Mouse (Mus musculus) lung, postnatal 0 days (tissue): ENCODE data around the gene Rnf213. TPM values are rescaled to one million over a fixed set of nuclear protein-coding genes. Genes with fewer than 3 reads are reported as not detected.
A peak's percentile ranks its signal among the peaks of the same experiment; 100 is the strongest.

Experiments
- ATAC-seq: fragments of 200-750 bp; cut with Nextera tagmentation; 2 replicates; pipeline ENCODE4 v1.8.0; 2017; ENCODE audit warnings: moderate library complexity
- DNase-seq: peaks from one replicate; pipeline ENCODE4 v3.0.0-alpha.2; 2016; ENCODE audit warnings: low spot score
- H3K27ac ChIP-seq: fragments of 300-500 bp; sonication (generic); 2 replicates; pipeline ENCODE4 v1.5.1; 2014; ENCODE audit warnings: antibody characterized with exemption, mild to moderate bottlenecking, low read length, mixed read lengths
- H3K27me3 ChIP-seq: fragments of 300-500 bp; sonication (generic); replicated peaks from 2 replicates; pipeline ENCODE4 v1.6.1; 2014; ENCODE audit warnings: low read length, mixed read lengths; ENCODE audit not compliant: insufficient read depth
- H3K36me3 ChIP-seq: fragments of 300-500 bp; sonication (generic); 2 replicates; pipeline ENCODE4 v1.6.1; 2014; ENCODE audit warnings: low read length, mixed read lengths; ENCODE audit not compliant: insufficient read depth
- H3K4me1 ChIP-seq: fragments of 300-500 bp; sonication (generic); 2 replicates; pipeline ENCODE4 v1.6.1; 2014; ENCODE audit warnings: antibody characterized with exemption, low read depth, low read length, mixed read lengths; ENCODE audit not compliant: insufficient read depth
- H3K4me2 ChIP-seq: fragments of 300-500 bp; sonication (generic); replicated peaks from 2 replicates; pipeline ENCODE4 v1.6.1; 2014; ENCODE audit warnings: low read depth, mild to moderate bottlenecking, low read length, moderate library complexity, mixed read lengths
- H3K4me3 ChIP-seq: fragments of 300-500 bp; sonication (generic); 2 replicates; pipeline ENCODE4 v1.5.1; 2014; ENCODE audit warnings: low read depth, low read length
- H3K9ac ChIP-seq: fragments of 300-500 bp; sonication (generic); replicated peaks from 2 replicates; pipeline ENCODE4 v1.6.1; 2014; ENCODE audit warnings: low read depth, mild to moderate bottlenecking
- H3K9me3 ChIP-seq: fragments of 300-500 bp; sonication (generic); 2 replicates; pipeline ENCODE4 v1.6.1; 2016; ENCODE audit warnings: low read length, mixed read lengths
- CTCF ChIP-seq: IDR thresholded peaks from 2 replicates; pipeline ENCODE4 v1.5.1; 2016; ENCODE audit warnings: antibody characterized with exemption, mild to moderate bottlenecking
- EP300 ChIP-seq: IDR thresholded peaks from 2 replicates; pipeline ENCODE4 v1.6.1; 2016; ENCODE audit warnings: antibody characterized with exemption, mild to moderate bottlenecking, control low read depth
- WGBS: fragments of 180-500 bp; shearing (Covaris S2); extraction: QIAGEN DNeasy Blood & Tissue Kit; methylation state at CpG from one replicate; pipeline ENCODE4 v1.1.7; 2014; 5-methylcytosine and 5-hydroxymethylcytosine counted together
- polyA plus RNA-seq: library from polyadenylated mRNA; unstranded; fragments of >200 nt; fragmentation: Nextera tagmentation; extraction: Ambion mirVana; gene quantifications from 2 replicates; pipeline ENCODE4 v1.2.1, GENCODE M21; 2015

Gene Rnf213
- polyA plus RNA-seq, 1 experiment from 2014 or later = 8.2 TPM

GRCm38 (mm10) chr11:119521920-119522710, 129.2 kb downstream of the Rnf213 start:
- H3K4me1 ChIP-seq = no peaks in the 10 kb centered on the region
- no peak overlapping the region for H3K9ac ChIP-seq
- no peaks in the 10 kb centered on the region for H3K36me3 ChIP-seq
- DNase-seq (peak; percentile 51), ATAC-seq (peak; percentile 82)
- WGBS = 71% methylated on average over 6 of the region's 6 CpGs
- H3K4me2 ChIP-seq = no peak overlapping the region
- H3K4me3 ChIP-seq = no peak overlapping the region
- no peaks in the 10 kb centered on the region for H3K9me3 ChIP-seq
- no peaks in the 10 kb centered on the region for H3K27me3 ChIP-seq
- TF ChIP-seq CTCF = no peak
- peak; percentile 49 for TF ChIP-seq EP300
- H3K27ac ChIP-seq = peak overlapping the region; percentile 60

- Histone ChIP-seq H3K9ac (no peak overlapping the region), H3K4me1 (no peaks in the 10 kb centered on the region), H3K27me3 (no peaks in the 10 kb centered on the region), H3K4me2 (no peak overlapping the region), H3K9me3 (no peaks in the 10 kb centered on the region), H3K27ac (peak overlapping the region; percentile 60), H3K36me3 (no peaks in the 10 kb centered on the region), H3K4me3 (no peak overlapping the region)
- TF ChIP-seq EP300 (no peak), CTCF (no peak)
- DNase-seq (no peak), ATAC-seq (peak; percentile 40; the same call in 1 of the 2 replicates)
- 57% methylated on average over 8 of the region's 8 CpGs for WGBS
Measured at GRCm38 (mm10) chr11:119522779-119523178, 129.9 kb downstream of the Rnf213 start.

GRCm38 (mm10) chr11:119523392-119523791, 130.5 kb downstream of the Rnf213 start:
- Histone ChIP-seq H3K4me1 (no peaks in the 10 kb centered on the region), H3K36me3 (no peaks in the 10 kb centered on the region), H3K27me3 (no peaks in the 10 kb centered on the region), H3K9ac (no peak overlapping the region), H3K27ac (0 out of 2 replicates have a peak overlapping the region, but pooled peaks have one; percentile 60), H3K4me3 (no peak overlapping the region), H3K4me2 (no peak overlapping the region), H3K9me3 (no peaks in the 10 kb centered on the region)
- ATAC-seq (no peak), DNase-seq (no peak)
- TF ChIP-seq CTCF (0 out of 2 replicates have a peak, but pooled peaks have one; percentile 2), EP300 (no peak)
- WGBS = 81% methylated on average over 3 of the region's 3 CpGs

GRCm38 (mm10) chr11:119524545-119524949, 131.6 kb downstream of the Rnf213 start:
- DNase-seq = peak; percentile 97
- no peak for TF ChIP-seq EP300
- no peak for TF ChIP-seq CTCF
- WGBS = under 1% methylated on average over 33 of the region's 33 CpGs

GRCm38 (mm10) chr11:119526068-119526966, 133.4 kb downstream of the Rnf213 start:
- H3K27me3 ChIP-seq = no peaks in the 10 kb centered on the region
- H3K4me3 ChIP-seq = no peak overlapping the region
- H3K4me2 ChIP-seq = no peak overlapping the region
- DNase-seq (no peak), ATAC-seq (no peak)
- WGBS = 73% methylated on average over 14 of the region's 14 CpGs
- H3K36me3 ChIP-seq = no peaks in the 10 kb centered on the region
- H3K27ac ChIP-seq = no peak overlapping the region
- H3K9me3 ChIP-seq = no peaks in the 10 kb centered on the region
- no peak overlapping the region for H3K9ac ChIP-seq
- TF ChIP-seq EP300 = no peak
- no peak for TF ChIP-seq CTCF
- no peaks in the 10 kb centered on the region for H3K4me1 ChIP-seq

More at GRCm38 (mm10) chr11:119524545-119524949, 131.6 kb downstream of the Rnf213 start:
- Histone ChIP-seq H3K9me3 (no peaks in the 10 kb centered on the region), H3K4me3 (peak overlapping the region; percentile 31), H3K27ac (no peak overlapping the region), H3K36me3 (no peaks in the 10 kb centered on the region), H3K9ac (no peak overlapping the region), H3K4me1 (no peaks in the 10 kb centered on the region), H3K4me2 (peak overlapping the region; percentile 58), H3K27me3 (no peaks in the 10 kb centered on the region)
- peak; percentile 88 for ATAC-seq

GRCm38 (mm10) chr11:119528930-119529329, 136.0 kb downstream of the Rnf213 start:
- ATAC-seq (no peak), DNase-seq (no peak)
- WGBS = 46% methylated on average over 11 of the region's 11 CpGs
- no peak for TF ChIP-seq CTCF
- TF ChIP-seq EP300 = no peak
- H3K4me1 ChIP-seq = no peaks in the 10 kb centered on the region
- H3K27me3 ChIP-seq = no peaks in the 10 kb centered on the region
- H3K4me2 ChIP-seq = no peak overlapping the region
- no peaks in the 10 kb centered on the region for H3K36me3 ChIP-seq
- H3K9me3 ChIP-seq = no peaks in the 10 kb centered on the region
- no peak overlapping the region for H3K4me3 ChIP-seq
- no peak overlapping the region for H3K27ac ChIP-seq
- H3K9ac ChIP-seq = no peak overlapping the region
